Mouse (Mus musculus) ovary, postnatal 10 days (tissue): ENCODE results near the gene Gm17657.

ENCODE experiments used
- DNase-seq: peaks from one replicate; pipeline ENCODE4 v3.0.0; 2022; ENCODE audit warnings: low spot score

The Gm17657 gene

GRCm38 (mm10) chr17:29485336-29486233, 63.9 kb downstream of the Gm17657 start:
- DNase-seq, result no peak

GRCm38 (mm10) chr17:29484431-29484830, 65.0 kb downstream of the Gm17657 start:
- no peak for DNase-seq

DNA sequence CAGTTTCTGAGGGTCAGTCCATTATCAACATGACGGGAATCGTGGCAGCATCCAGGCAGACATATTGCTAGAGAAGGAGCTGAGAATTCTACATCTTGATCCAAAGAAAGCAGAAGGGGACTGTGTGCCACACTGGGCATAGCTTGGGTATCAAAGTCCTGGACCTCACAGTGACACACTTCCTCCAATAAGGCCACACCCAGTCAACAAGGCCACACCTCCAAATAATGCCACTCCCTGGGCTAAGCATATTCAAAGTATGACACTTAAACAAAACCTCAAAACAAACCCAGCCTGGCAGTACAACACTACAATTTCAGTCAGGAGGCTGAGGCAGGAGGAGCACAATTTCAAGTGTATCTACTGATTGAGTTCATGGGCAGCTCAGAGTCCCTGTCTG, 66.2 kb downstream of the Gm17657 start:
- DNase-seq, result no peak

GRCm38 (mm10) chr17:29482632-29483031, 66.8 kb downstream of the Gm17657 start:
- DNase-seq, result no peak

DNA sequence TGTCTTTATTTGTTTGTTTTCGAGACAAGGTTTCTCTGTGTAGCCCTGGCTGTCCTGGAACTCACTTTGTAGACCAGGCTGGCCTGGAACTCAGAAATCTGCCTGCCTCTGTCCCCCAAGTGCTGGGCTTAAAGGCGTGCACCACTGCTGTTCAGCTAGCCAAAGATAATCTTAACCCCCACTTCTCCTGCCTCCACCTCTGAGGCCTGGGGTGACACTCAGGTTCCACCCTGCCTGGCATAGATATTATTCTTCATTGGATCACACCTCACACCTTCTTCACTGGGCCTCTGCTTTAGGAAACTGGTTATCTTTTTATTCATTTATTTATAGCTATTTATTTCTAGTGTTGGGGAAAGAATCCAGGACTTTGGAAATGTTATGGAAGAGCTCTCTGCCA, 69.2 kb downstream of the Gm17657 start:
- DNase-seq, result no peak

DNA sequence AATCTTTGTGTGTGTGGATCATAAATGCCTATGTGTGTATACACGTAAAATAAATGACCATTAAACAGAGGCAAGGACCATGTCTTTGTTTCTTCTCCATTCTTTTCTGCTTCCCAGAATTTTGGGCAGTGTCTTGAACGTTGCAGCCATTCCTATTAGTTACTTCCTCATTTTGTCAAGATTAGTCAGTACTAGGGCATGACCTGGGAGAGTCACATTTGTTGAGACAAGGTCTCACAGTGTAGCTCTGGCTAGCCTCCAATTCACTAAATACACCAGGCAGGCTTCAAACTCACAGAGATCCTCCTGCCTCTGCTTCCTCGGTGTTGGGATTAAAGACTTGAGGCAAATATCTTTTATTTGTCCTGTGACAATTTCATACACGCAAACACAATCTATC, 71.2 kb downstream of the Gm17657 start:
- no peak for DNase-seq

DNA sequence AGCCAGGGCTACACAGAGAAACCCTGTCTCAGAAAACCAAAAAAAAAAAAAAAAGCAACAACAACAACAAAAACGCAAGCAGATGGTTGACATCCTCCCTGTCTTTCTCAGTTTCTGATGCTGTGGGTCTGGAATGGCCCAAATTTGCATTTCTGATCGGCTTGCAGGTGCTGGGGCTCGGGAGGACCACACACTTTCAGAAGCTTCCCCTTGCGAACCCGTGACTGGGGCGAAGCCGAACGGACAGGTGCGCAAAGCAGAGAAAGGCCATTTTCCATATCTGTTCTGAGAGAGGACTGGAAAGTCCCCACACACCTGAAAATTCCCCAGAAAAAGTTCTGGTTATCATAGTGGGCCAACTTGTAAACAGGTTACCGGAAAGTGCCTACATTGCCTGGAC, 72.1 kb downstream of the Gm17657 start:
- DNase-seq, result no peak

DNA sequence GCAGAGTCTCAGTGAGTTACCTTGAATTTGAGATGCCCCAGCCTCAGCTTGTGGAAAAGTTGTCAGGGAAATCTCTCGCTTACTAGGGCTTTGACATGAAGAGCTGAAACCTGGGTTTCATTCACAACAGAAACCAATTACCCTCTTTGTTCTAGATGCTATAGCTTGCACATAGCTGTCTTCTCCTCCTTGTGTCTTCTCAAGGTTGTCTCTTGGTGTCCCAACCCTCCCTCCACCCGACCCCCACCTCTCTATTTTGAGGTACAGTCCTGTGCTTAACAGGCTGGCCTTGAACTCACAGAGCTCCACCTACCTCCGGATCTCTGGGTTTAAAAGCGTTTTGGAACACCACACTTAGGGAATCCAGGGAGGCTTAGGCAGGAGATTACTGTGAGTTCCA, 73.0 kb downstream of the Gm17657 start:
- no peak for DNase-seq

GRCm38 (mm10) chr17:29475142-29475541, 74.3 kb downstream of the Gm17657 start:
- no peak for DNase-seq

DNA sequence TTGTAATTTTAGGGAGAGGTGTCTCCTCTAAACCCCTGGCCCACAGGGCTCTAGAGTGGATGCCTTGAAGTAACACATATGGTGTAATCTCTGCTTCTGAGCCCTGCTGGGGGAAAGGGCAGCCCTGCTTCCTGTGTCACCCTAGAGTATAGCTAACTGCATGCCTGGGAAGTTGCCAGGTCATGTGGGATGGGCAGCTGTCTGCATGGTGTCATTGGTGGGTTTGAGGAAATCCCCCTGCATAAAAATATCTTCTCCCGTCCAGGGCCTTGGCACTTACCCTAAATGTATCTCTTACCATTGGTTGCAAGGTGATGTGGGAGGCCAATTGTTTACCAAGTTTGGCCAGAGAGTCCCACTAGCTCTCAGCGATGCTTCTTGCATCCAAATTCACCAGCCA, 75.4 kb downstream of the Gm17657 start:
- no peak for DNase-seq

DNA sequence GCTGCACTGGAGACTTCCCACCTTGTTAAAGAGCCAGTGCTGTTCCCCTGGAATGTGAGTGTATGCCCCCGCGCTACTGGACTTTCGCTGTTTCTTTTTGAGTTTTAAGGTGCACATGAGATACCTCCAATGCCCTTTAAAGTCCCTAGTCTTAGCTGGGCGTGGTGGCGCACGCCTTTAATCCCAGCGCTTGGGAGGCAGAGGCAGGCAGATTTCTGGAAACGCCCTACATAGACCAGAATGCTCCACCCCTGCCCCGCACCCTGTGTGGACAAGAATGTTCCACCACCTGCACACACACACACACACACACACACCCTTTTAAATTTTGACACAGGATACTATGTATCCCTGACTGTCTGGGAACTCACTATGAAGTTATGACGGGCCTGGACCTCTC, 76.0 kb downstream of the Gm17657 start:
- no peak for DNase-seq
